Mouse (Mus musculus): Measurements from ENCODE around the gene B4galt3.

DNA sequence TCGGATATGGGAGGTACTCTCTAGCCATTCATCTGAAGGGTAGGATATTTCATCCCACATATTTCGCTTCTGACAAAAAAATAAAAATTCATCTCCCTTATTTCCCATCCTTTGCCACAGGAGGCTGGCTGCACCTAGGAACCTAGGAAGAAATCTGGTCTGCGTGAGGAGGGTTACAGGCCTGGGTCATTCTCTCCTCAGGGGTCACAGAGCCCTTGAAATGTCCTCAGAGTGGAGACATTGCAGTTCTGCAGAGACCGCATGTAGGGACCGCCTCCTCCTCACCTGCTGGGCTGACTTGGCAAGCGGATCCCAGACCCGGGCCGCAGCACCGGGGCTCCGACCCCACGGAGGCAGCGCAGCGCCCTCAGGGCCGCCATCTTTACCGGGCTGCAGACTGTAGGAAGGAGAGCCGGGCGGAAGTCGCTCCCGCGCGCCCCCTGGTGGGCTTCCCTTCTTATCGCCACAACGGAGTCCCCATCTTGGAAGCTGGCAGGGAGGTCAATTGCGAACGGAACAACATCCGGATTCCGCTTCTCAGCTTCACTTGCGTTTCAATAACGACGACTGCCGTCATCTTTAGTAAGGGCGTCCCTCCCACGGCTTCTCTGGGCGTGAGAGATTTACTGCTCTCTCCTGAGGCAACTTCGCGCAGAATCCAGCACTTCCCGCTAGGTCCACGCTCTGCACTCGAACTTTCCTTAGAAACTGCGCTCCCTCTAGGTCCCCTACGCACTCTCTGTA is 23.2 kb upstream of the B4galt3 start:
- peak; percentile 63 for TF ChIP-seq CTCF (IDR thresholded peaks at IDR 0.05; ENCODE audit: low read depth, low read length)
- no peak for TF ChIP-seq POLR2A (IDR thresholded peaks at IDR 0.05; ENCODE audit: insufficient read depth, low read length)
